Mouse (Mus musculus) liver, embryonic 16.5 days (tissue): ENCODE data around the gene Txlnb. TPM values are rescaled to one million over a fixed set of nuclear protein-coding genes. Genes with fewer than 3 reads are reported as not detected.

Experiments
- ATAC-seq: fragments of 200-750 bp; cut with Nextera tagmentation; 2 replicates; pipeline ENCODE4 v1.8.0; 2017; ENCODE audit warnings: low read depth, mild to moderate bottlenecking, moderate number of reproducible peaks, moderate library complexity
- H3K27ac ChIP-seq: fragments of 300-500 bp; sonication (generic); 2 replicates; pipeline ENCODE4 v1.5.1; 2014; ENCODE audit warnings: mild to moderate bottlenecking, low read length
- H3K27me3 ChIP-seq: fragments of 300-500 bp; sonication (generic); 2 replicates; pipeline ENCODE4 v1.6.1; 2014; ENCODE audit warnings: low read depth, low read length, mixed read lengths; ENCODE audit not compliant: control insufficient read depth, insufficient read depth
- H3K36me3 ChIP-seq: fragments of 300-500 bp; sonication (generic); 2 replicates; pipeline ENCODE4 v1.6.1; 2014; ENCODE audit warnings: mild to moderate bottlenecking; ENCODE audit not compliant: control insufficient read depth, insufficient read depth
- H3K4me1 ChIP-seq: fragments of 300-500 bp; sonication (generic); 2 replicates; pipeline ENCODE4 v1.6.1; 2014; ENCODE audit warnings: low read depth, low read length, mixed read lengths; ENCODE audit not compliant: control insufficient read depth
- H3K4me2 ChIP-seq: fragments of 300-500 bp; sonication (generic); 2 replicates; pipeline ENCODE4 v1.6.1; 2014; ENCODE audit warnings: low read depth, low read length, mixed read lengths
- H3K4me3 ChIP-seq: fragments of 300-500 bp; sonication (generic); 2 replicates; pipeline ENCODE4 v1.5.1; 2014; ENCODE audit warnings: low read depth, mild to moderate bottlenecking, low read length
- H3K9ac ChIP-seq: fragments of 300-500 bp; sonication (generic); 2 replicates; pipeline ENCODE4 v1.6.1; 2014; ENCODE audit warnings: low read depth, low read length
- H3K9me3 ChIP-seq: fragments of 300-500 bp; sonication (generic); replicated peaks from 2 replicates; pipeline ENCODE4 v1.6.1; 2016; ENCODE audit warnings: low read length; ENCODE audit not compliant: control insufficient read depth
- WGBS: fragments of 180-500 bp; shearing (Covaris S2); extraction: QIAGEN DNeasy Blood & Tissue Kit; methylation state at CpG from one replicate; pipeline ENCODE4 v1.1.7; 2014; ENCODE audit not compliant: insufficient replicate concordance; 5-methylcytosine and 5-hydroxymethylcytosine counted together
- polyA plus RNA-seq: library from polyadenylated mRNA; unstranded; fragments of >200 nt; fragmentation: Nextera tagmentation; extraction: Ambion mirVana; gene quantifications from 2 replicates; pipeline ENCODE4 v1.2.1, GENCODE M21; 2015

Txlnb gene
- polyA plus RNA-seq, 1 experiment from 2014 or later = 0.35 TPM

GRCm38 (mm10) chr10:17880038-17880437, 84.0 kb downstream of the Txlnb start:
- no peak overlapping the region for H3K9ac ChIP-seq
- H3K4me3 ChIP-seq = no peak overlapping the region
- no peaks in the 10 kb centered on the region for H3K9me3 ChIP-seq
- no peak for ATAC-seq
- no peaks in the 10 kb centered on the region for H3K36me3 ChIP-seq
- no peak overlapping the region for H3K27ac ChIP-seq
- H3K27me3 ChIP-seq = no peaks in the 10 kb centered on the region
- H3K4me1 ChIP-seq = no peaks in the 10 kb centered on the region
- WGBS = 63% methylated on average over 3 of the region's 3 CpGs
- no peak overlapping the region for H3K4me2 ChIP-seq

- Histone ChIP-seq H3K4me2 (no peak overlapping the region), H3K27me3 (no peaks in the 10 kb centered on the region), H3K27ac (no peak overlapping the region), H3K4me1 (no peaks in the 10 kb centered on the region), H3K9me3 (no peaks in the 10 kb centered on the region), H3K36me3 (no peaks in the 10 kb centered on the region), H3K9ac (no peak overlapping the region), H3K4me3 (no peak overlapping the region)
- 52% methylated on average over 2 of the region's 2 CpGs for WGBS
- ATAC-seq = no peak
Observed at GRCm38 (mm10) chr10:17880724-17881123, 84.7 kb downstream of the Txlnb start.

Other genes with a start within 250 kb of the Txlnb start
- 14.5 and 19.4 TPM in 2 replicates for gene Cited2, start 73.0 kb upstream of the Txlnb start, polyA plus RNA-seq
- gene Heca, start 151.8 kb downstream of the Txlnb start, polyA plus RNA-seq = 2.0 and 2.7 TPM in 2 replicates
- gene Abracl, start 227.1 kb downstream of the Txlnb start, polyA plus RNA-seq = 35.1 and 42.4 TPM in 2 replicates